Mouse (Mus musculus) bone marrow macrophage, adult 2 months (primary cell): Measurements from ENCODE around the gene Armc2.

Source experiments
- CTCF ChIP-seq: IDR thresholded peaks from 2 replicates; pipeline ENCODE4 v1.5.1; 2012; ENCODE audit warnings: low read depth, mild to moderate bottlenecking, low read length, moderate library complexity
- POLR2A ChIP-seq: IDR thresholded peaks from 2 replicates; pipeline ENCODE4 v1.6.1; 2012; ENCODE audit warnings: mild to moderate bottlenecking, low read depth, low read length, borderline replicate concordance

DNA sequence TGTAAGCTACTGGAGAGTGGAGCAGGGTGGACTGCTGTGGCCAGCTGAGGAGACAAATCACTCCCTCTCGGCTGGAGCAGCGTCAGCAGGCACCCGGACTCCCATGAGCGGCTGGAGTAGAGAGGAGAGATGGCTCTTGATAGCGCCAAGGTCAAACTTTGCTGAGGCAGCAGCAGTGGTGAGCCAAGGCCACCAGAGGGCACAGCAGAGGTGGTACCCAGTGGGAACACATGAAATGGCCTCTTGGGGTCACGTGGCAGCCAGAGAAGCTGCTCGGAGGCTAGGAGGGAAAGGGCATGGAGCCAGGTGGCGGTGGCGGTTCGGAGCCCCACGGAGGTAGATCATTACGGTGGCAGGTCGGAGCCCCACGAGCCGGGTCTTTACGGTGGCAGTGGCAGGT, 12.8 kb upstream of the Armc2 start:
- no peak for TF ChIP-seq POLR2A
- TF ChIP-seq CTCF, result peak; percentile 47; the same call in 1 of the 2 replicates
